Mouse (Mus musculus): ENCODE measurements around the gene Slc46a3. TPM values are rescaled to one million over a fixed set of nuclear protein-coding genes. Genes with fewer than 3 reads are reported as not detected.
"Not testable (repeated sequence)": the region's sequence is repeated elsewhere in the genome, so short reads cannot be mapped to it uniquely, and the experiment has no call there.

Slc46a3 gene
- total RNA-seq, 2 experiments from 2014 or later: 6.6 to 6.8 TPM

DNA sequence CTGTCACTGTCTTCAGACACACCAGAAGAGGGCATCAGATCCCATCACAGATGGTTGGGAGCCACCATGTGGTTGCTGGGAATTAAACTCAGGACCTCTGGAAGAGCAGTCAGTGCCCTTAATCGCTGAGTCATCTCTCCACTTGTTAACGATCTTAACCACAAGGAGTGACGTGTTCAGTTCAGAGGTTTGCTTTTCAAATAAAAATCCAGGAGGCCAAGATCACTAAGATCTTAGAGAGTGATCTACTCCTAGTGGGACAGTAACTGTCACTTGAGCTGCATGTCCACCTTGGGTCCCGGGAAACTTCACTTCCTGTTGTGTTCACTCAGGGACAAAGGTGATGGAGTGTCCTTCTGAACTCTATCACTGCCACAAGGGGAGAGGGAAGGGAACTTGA, 1.9 kb upstream of the Slc46a3 start:
- DNase-seq (ENCODE audit: low spot score in 2 of 2): not testable (repeated sequence)

DNA sequence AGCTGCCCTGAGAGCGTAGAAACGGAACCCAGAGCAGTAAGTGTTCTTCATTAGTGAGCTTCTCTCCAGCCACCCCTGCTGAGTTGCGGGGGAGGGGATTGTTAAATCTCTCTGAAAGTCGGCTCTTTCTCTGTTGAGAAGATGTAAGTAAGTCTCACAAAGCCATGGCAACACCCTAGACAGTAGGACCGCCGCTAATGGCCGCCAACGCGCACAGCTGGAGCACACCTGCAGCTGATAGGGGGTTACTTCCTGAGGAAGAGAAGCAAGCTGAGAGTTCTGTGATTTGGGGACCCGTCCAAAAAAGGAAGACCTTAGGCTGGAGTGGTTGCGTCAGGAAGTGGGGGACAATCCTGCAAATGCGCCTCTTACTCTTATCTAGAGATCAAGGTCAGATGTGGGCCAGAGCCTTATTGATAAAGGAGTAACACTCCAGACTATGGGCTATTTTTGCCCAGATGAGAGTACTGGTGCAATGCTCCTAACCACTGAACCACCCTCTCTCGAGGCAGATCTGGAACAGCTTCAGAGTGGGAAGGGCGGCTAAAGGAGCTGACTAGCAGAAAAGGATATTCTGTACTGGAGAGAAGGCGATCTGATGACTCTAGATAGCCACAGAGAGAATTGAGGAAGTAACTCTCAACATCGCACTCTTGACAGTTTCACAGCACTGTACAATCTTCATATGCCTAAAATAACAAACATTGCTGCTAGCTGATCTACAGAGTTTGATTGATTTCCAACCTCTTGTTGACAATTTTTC, 1.0 kb upstream of the Slc46a3 start:
- peak in 1 of 2 experiments; percentile 20 for DNase-seq (ENCODE audit: low spot score in 2 of 2)

DNA sequence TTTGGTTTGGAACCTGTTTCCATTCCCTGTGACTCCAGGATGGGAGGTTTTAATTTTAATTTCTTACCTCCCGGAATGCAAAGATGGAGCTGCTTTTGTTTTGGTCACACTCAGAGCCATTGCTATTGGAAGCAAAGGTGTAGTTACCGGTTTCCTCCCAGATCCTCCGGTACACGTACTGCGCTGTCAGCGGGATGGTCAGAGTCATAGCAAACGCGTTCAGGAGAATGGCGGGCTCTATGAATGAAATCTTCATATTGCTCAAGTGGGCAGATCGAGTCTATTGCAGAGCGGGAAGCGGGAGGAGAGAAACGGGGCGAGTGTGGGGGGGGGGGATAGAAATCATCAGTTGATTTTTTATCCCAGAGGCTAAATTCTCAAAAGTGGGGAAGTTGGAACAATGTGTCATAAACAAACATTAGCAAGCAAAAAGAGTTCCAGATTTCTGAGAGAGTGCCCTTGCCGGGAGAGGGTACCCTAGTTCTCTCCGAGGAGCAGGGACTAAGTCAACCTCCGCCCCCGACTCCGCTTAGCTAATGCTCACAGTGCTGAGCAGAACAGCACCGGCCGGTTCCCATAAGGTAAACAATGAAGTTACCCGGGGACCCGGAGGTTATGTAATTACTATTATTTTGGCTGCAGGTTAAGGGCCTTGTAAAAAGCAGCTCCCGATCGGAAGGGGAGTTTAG, 705 bp downstream of the Slc46a3 start:
- no peak for DNase-seq (ENCODE audit: low spot score in 2 of 2)

DNA sequence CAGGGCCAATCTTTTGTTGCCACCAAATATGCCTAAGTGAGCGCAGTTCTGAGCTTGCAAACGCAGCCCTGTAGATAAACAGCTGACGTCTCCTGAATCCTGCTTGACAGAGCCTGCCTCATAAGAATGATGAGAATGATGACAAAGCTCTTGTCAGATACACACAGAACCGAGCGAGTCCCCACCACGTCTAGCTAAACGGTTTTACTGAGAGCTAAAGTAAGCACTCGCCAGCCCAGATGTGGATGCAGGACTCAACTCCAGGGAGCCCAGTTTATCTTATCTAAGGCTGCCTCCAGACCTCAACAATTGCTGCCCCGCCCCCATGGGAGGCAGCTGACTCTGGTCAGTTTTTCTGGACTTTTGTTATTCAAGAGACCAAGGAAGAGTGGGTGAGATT, 1.5 kb downstream of the Slc46a3 start:
- DNase-seq (ENCODE audit: low spot score in 2 of 2): no peak

DNA sequence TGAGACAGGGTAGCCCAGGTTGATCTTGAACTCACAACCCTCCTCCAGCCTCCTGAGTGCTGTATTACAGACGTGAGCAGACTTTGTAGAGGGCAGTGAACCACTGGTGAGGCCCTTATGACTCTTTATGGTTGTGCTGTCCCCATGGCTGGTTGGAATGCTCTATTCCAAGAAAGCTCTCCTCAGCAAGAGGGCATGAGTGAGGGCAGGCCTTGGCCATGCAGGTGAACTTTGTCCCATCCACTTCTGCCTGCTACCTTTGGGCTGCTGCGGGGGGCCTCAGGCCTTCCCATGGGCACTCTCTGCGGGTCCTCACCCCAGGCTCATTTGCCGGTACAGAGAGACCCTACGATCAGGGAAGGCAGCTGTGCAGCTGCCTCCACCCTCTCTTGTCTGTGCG, 1.9 kb downstream of the Slc46a3 start:
- no peak for DNase-seq (ENCODE audit: low spot score in 2 of 2)

DNA sequence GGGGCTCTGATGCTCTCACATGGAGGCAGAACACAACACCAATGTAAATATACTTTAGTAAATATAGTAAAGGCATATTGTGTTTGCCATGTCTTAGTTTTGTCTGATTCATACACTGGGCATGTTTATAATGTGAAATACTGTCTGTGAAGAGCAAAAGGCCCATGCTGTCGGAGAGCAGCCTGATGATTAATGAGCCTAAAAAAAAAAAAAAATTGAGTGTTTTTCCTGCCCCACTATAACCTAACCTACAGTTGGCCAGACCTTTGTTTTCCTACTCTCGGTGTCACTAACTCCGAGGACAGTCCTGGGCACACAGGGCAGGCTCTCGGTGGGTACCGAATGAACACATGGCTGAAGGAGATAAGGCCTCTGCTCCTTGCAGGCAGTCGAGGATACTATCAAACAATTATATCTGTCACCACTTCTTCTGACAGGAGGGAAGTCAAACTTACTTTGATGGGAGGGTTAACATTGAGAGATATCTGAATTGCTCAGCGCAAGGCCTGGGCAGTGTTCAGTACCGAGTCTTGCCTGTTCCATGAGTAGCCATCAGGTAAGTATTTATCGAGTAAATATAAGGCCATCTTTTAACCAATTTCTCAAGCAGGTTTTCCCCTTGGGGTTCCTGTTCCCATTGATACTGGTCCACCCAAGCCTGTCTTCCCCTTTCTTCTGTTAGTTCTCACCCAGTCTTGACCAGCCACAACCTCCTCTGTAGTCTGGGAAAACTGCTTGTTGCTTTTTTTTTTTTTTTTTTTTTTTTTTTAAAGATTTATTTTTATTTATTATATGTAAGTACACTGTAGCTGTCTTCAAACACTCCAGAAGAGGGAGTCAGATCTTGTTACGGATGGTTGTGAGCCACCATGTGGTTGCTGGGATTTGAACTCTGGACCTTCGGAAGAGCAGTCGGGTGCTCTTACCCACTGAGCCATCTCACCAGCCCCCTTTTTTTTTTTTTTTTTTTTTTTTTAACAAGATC, 6.0 kb downstream of the Slc46a3 start:
- no peak for DNase-seq (ENCODE audit: low spot score in 2 of 2)

DNA sequence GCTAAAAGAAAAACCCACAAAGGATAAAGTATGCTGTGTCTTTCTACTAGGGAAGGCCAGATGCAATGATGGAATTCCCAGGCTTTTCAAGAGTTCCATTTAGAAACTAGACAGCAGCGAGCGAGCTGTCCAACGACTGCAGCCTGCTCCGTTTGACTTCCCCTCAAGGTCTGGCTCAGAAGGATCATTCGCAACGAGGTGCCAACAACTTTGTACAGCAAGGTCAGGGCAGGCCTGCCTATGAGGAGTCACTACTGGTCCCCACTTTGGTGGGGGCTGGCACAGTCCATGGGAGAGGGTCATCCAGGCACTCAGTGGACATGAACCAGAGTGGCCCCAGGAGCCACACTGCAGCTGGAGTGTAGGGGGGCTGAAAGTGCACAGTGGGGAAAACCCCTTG, 11.0 kb downstream of the Slc46a3 start:
- no peak for DNase-seq (ENCODE audit: low spot score in 2 of 2)

DNA sequence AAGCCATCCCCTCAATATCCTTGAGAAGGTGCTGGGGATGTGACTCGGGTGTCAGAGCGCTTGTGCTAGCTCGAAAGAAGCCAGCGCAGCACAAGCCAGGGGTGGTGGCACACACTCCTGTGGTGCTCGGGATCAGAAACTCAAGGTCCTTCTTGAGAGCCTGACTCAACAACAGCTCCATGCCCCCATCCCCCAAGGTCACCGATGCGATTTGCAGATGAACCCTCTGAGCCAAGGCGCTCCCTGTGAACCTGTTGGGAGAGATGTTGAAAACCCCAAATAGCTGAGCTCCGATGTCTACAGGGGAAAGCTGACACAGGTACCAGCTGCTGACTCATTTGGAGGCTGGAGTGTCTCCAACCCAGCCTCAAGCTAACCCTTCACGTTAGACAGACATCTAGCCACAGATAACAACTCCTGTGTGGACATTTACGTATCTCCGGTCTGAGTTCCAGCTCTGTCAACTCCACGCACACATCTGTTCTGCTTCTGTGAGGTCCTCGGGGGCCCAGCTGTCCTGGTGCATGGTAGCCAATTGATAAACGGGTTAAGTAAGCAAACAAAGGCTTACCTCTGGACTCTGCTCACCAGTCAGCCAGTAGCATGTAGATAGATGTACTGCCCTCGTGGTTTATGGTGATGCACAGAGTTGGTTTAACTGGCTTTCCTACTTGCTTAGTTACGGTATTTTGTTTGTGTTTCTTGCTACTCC, 14.5 kb downstream of the Slc46a3 start:
- DNase-seq (ENCODE audit: low spot score in 2 of 2): no peak

DNA sequence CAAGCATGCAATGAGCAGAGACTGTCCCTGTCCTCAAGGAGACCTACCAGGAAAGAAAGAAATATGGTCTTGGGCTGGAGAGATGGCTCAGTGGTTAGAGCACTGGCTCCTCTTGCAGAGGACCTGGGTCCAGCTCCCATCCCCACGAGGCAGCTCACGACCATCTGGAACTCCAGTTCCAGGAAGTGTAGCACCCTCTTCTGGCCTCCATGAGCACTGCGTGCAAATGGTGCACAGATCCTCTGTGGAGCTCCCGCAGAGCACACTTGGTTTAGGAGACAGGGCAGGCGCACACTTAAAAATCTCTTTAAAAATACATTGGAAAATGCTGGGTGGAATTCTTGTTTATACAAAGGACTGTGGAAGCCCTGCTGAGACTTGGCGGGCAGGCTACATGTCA, 17.1 kb downstream of the Slc46a3 start:
- DNase-seq (ENCODE audit: low spot score in 2 of 2): peak in 1 of 2 experiments; percentile 22

DNA sequence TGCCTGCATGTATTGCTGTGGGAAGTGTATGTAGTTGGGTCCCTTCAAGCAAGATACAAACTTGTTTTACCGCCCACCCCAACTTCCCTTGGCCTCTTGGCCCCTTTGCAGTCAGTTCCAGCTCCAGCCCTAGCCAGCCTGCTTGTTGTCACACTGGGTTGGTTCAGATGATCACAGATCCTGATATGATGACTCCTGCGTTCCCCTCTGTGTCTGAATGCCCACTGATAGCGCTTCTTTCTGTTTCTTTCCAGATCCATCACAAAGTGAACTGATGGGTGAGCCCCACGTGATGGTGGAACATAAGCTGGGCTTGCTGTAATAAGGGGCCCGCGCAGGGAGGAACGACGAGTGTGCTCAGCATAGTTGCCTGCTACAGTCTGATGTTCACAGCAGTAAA, 19.4 kb downstream of the Slc46a3 start:
- no peak for DNase-seq (ENCODE audit: low spot score in 2 of 2)

DNA sequence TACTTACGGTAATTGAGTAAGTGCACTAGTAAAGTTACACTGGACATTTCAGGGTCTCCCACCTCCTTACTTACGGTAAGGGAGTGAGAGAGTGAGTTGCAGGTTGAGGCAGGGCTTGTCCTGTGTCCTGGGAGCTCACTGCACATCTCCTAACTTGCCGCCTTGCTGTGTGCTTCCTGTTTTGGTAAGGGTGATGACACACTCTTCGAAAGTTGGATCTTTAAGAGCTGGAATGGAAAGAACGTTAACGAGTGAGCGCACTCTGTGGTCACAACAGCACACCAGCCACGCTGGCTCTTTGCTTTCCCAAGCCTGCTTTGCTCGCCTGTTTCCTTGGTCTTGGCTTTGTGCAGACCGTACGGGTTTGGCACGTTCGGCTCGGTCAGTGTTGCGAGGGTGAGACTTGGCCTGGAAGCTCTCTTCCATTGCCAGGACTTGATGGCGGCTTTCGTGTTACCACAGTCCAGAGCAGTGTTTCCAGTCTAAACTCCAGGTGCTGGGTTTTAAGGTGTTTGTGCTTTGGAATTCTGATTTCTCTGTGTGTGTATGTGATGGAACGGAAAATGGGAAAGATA, 20.0 kb downstream of the Slc46a3 start:
- DNase-seq (ENCODE audit: low spot score in 2 of 2): no peak

DNA sequence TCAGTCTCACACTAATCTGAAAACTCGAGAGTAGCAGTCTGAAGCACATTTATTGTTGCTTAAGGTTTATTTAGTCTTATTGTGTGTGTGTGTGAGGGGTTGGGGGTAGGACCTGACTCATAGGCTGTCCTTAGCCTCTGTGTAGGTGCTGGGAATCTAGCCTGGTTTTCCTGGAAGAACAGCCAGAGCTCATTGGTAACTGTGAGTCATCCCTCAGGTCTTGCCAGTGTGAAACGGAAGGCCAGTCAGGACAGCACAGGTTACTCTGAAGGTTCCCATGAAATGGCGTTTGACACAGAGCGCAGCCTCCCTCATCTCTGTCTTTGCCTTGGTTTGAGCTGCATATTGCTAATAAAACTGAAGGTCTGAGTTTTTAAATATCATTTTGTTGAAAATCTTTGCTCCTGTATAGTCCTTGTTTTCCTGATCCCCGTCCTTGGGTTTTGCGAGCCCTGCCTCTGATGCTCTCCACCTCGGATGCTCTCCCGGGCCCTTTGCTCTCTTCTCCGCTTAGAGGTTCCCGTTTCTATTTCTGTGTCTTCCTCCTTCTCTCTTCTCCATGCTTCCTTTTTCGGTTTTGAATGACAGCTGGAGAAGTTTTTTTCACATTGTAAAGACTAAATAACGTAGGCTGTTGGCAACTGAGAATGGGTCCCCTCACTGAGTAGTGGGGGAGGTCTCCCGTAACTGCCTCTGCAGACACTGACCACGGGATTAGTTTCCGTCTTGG, 23.4 kb downstream of the Slc46a3 start:
- DNase-seq (ENCODE audit: low spot score in 2 of 2): no peak

DNA sequence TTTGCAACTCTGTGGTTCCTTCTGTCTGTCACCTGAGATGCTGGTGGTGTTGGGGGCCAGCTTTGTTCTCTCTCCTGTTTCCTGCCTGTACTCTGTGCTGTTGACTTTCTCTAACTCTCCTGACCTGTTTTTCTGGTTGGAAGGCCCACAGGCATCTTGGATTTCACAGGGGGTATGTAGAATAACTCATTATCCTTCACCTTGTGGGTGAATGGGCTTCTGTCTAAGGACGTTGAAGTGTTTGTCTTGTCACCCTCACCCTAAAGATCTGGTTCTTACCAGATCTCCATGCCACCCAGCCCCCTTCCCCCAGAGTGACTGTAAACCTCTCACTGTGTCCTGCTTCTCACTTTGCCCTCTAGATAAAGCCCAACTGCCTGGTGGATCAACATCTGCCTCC, 24.3 kb downstream of the Slc46a3 start:
- no peak for DNase-seq (ENCODE audit: low spot score in 2 of 2)

DNA sequence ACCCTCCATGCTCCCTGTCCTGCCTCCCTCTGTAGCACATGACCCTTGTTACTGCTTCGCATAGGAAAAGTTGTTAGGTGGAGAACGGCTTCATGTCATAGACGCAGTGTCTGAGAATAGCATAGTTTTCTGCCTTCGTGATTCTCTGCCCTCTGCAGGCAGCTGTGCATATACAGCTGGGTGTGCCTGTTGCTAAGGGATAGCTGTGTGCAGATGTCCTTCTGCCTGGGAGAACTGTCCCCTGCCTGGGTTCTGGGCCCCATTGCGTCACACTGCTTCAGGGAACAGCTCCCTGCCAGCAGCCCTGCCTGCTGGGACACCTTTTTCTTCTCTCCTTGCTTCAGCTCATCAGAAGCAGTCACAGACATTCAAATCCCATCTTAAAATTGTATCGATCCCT, 25.0 kb downstream of the Slc46a3 start:
- DNase-seq (ENCODE audit: low spot score in 2 of 2): no peak

DNA sequence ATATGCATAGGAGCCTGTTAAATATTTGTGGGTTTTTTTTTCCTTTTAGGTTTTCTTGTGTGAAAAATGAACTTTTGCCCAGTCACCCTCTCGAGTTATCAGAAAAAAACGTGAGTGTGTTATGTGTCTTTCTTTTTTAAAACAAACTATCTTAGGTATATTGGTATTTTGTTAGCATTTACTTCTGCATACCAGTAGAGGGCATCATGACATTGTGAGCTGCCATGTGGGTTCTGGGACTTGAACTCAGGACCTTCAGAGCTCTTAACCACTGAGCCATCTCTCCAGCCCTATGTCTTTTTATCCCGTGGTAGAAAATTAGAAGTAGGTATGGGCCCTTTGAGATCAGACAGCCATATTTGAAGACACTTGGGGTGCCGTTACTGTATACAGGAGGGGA, 25.9 kb downstream of the Slc46a3 start:
- no peak for DNase-seq (ENCODE audit: low spot score in 2 of 2)

DNA sequence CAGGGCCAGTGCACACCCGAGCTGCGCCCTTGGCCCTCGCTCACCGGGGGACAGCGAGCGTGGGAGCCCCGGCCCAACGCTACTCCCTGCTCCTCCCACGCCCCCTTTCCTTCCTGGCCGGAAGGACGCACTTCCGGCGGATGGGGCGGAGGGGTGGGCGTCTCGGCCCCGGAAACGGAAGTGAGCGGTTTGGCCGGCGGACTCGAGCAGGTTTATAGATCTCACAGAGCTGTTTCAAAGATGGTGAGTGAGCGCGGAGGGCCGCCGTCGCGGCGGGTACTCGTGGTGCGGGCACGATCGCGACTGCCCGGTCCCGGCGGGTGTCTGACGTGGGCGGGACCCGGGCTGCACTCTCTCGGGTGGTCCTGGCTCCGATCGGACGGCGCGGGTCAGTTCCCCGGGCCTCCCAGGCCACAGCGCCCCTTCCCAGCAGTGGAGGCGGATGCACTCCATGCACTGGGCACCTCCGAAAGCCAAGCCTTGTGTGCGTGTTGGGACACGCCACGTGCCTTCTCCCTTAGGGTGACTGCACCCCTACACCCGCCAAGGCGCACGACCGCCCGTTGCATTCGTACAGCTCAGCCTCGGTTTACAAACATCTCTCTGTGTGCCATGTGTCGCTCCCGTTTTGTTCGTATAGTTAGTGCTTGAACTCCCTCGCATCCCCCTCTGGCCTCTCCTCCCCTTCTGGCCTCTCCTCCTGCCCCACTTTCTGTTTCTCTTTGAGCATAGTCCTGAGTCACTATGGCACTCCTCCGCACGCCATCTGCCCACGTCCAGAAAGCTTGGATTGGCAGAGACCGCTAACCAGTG, 34.0 kb downstream of the Slc46a3 start, which contains the start of gene Pomp:
Pomp (plus strand) TSS at position 13 of the 813 bp plus-strand sequence.
- DNase-seq (ENCODE audit: low spot score in 2 of 2): peak; percentile 88 to 91

DNA sequence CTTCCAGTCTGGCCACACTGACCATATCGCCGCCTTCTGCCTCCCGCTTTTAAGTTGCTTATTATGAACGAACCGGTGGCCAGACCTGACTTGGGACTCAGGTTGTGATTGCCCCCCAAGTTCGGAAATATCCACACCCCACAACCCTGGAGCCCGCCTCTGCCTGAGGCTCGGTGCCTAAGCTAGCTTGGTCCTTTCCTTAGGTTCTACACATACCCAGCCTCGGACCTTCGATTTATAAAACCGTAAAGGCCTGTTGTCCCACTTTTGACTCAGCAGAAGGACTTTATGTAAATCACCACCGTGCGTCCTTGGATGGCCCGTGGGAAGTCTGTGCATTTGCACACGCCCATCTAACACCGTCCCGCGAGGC, 34.6 kb downstream of the Slc46a3 start:
- DNase-seq (ENCODE audit: low spot score in 2 of 2): no peak

DNA sequence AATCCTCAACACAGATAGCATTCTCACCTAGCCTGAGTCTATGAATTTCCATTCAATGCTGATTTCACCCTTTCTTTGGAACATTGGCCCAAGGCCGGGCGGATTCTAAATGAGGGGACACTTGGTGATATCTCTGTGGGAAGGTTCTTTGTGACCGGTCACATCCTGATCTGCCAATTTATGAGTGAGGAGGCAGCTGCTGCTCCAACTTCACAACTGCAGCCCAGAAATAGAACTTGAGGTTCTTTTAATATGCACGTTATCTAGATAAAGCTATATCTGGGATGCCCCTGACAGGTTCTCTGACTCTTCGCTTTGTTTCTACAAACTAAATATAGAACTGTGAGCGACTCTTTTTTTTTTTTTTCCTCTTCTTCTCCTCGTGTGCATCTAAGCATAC, 44.4 kb downstream of the Slc46a3 start:
- no peak for DNase-seq (ENCODE audit: low spot score in 2 of 2)

All from layer of hippocampus, postnatal 10 days (tissue).